Mouse (Mus musculus) layer of hippocampus, adult 9-11 months (tissue): ENCODE results near the gene Far2.

ENCODE experiments used
- DNase-seq: peaks from one replicate; pipeline ENCODE4 v3.0.0; 2022

The Far2 gene

DNA sequence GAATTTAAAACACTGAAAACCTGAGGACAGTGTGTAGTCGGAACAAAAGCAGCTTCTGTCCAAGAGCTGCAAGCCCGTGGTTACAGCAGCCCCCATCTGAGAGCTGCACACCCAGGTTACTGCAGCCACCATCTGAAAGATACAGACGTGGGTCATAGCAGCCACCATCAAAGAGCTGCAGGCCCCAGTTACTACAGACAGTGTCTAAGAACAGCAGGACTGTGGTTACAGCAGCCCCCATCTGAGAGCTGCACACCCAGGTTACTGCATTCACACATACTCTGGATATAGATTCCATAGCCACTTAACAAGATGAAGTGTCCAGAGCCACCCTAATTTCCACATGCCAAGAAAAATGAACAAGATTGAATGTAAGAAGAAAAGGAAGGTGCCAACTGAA lies 180.5 kb downstream of the Far2 start:
- no peak for DNase-seq
